Comparison of ENCODE assay signal across 11 mouse cellular contexts in genomic region chr3:57544154-57544553, GRCm38 (mm10). TPM values are rescaled to one million over a fixed set of nuclear protein-coding genes. Genes with fewer than 3 reads are reported as not detected.
A peak's percentile ranks its signal among the peaks of the same experiment; 100 is the strongest.
DNase-seq lines count a peak whose midpoint lies in the region; ATAC-seq lines count a peak whose summit lies in the region.
"Had no signal": no experiment of that assay in that cellular context is flagged by ENCODE, and none has a peak within 500 bp of the region (broad histone marks: within the 10 kb centered on the region; RNA-seq: fewer than 3 reads in every experiment).

No protein-coding gene starts in this region.

- no peaks in the 10 kb centered on the region for H3K9me3 ChIP-seq in heart, embryonic 16.5 days (replicated peaks; ENCODE audit: control insufficient read depth, low read length)
- H3K9me3 ChIP-seq: forebrain, embryonic 13.5 days; midbrain, embryonic 12.5 days; neural tube, embryonic 12.5 days had no signal

- peak; percentile 18 to 48 for DNase-seq in lung, adult 18-20 months
- DNase-seq in lung, postnatal 25 days (ENCODE audit: low spot score) = no peak
- DNase-seq in kidney, postnatal 14 days = peak; percentile 54
- DNase-seq in lung, postnatal 36 days = peak; percentile 60
- no peak for DNase-seq in thymus, postnatal 36 days
- no peak for DNase-seq in cerebellum, postnatal 36 days

- peaks cover 10% of the 10 kb centered on the region for H3K4me1 ChIP-seq in heart, embryonic 16.5 days (ENCODE audit: control insufficient read depth, insufficient read depth, low read length)
- H3K4me1 ChIP-seq: midbrain, embryonic 12.5 days; neural tube, embryonic 12.5 days had no signal

- H3K4me2 ChIP-seq in heart, embryonic 16.5 days (ENCODE audit: low read depth, low read length) = no peak overlapping the region
- H3K4me2 ChIP-seq: forebrain, embryonic 13.5 days; midbrain, embryonic 12.5 days; neural tube, embryonic 12.5 days had no signal

- H3K9ac ChIP-seq in heart, embryonic 16.5 days (ENCODE audit: low read length) = no peak overlapping the region
- H3K9ac ChIP-seq: forebrain, embryonic 13.5 days; midbrain, embryonic 12.5 days; neural tube, embryonic 12.5 days had no signal

- peak; percentile 78 for ATAC-seq in heart, embryonic 16.5 days (replicated peaks; ENCODE audit: extremely low read depth, insufficient read depth, low FRiP score)
- ATAC-seq: forebrain, embryonic 13.5 days; inflammation-experienced regulatory T-cells, adult 6 months had no signal

- H3K4me3 ChIP-seq in heart, embryonic 16.5 days (ENCODE audit: low read length) = no peak overlapping the region
- H3K4me3 ChIP-seq: forebrain, embryonic 13.5 days; midbrain, embryonic 12.5 days; neural tube, embryonic 12.5 days had no signal

- H3K27me3 ChIP-seq in heart, embryonic 16.5 days (ENCODE audit: control insufficient read depth, insufficient read depth, low read length) = no peaks in the 10 kb centered on the region
- H3K27me3 ChIP-seq: forebrain, embryonic 13.5 days; midbrain, embryonic 12.5 days; neural tube, embryonic 12.5 days had no signal

- WGBS in heart, embryonic 16.5 days = 47% methylated on average over 9 of the region's 9 CpGs

- peak overlapping the region; percentile 74 for H3K27ac ChIP-seq in heart, embryonic 16.5 days (ENCODE audit: low read length)
- H3K27ac ChIP-seq: forebrain, embryonic 13.5 days; midbrain, embryonic 12.5 days; neural tube, embryonic 12.5 days had no signal

- H3K36me3 ChIP-seq in heart, embryonic 16.5 days (ENCODE audit: control insufficient read depth, insufficient read depth) = no peaks in the 10 kb centered on the region
- H3K36me3 ChIP-seq: midbrain, embryonic 12.5 days; neural tube, embryonic 12.5 days had no signal

RNA-seq across cellular contexts. Expression of gene Wwtr1, which starts 31.6 kb away (rescaled TPM):
- polyA plus RNA-seq in heart, embryonic 16.5 days (2015; fragmentation: Nextera tagmentation; extraction: Ambion mirVana) = 17.7 and 20.0 TPM in 2 replicates

Comparison
In these comparisons a context has a peak if more than half of its experiments do, and no peak if none do; other contexts are left out.
1. DNase-seq: peak in lung, adult 18-20 months (2 of 2), kidney, postnatal 14 days (single experiment) and lung, postnatal 36 days (single experiment); none in lung, postnatal 25 days (single experiment), thymus, postnatal 36 days (0 of 2) and cerebellum, postnatal 36 days (0 of 2).